Mouse (Mus musculus) CD4-positive helper T cell, adult 2 months (primary cell): ENCODE measurements around the gene Snx33.
"Not testable (repeated sequence)": the region's sequence is repeated elsewhere in the genome, so short reads cannot be mapped to it uniquely, and the experiment has no call there.

Experiments
- DNase-seq: peaks from one replicate; pipeline ENCODE4 v3.0.0-alpha.2; 2012; ENCODE audit warnings: low read depth, missing footprints, low spot score

Snx33 gene

GRCm38 (mm10) chr9:56926025-56926360, 2.2 kb downstream of the Snx33 start:
- no peak for DNase-seq

- DNase-seq: no peak
These were observed 2.7 kb downstream of the Snx33 start for GRCm38 (mm10) chr9:56925291-56926024.

GRCm38 (mm10) chr9:56924651-56925027, 3.5 kb downstream of the Snx33 start:
- no peak for DNase-seq

GRCm38 (mm10) chr9:56923841-56924650, 4.1 kb downstream of the Snx33 start:
- no peak for DNase-seq

- DNase-seq: no peak
These were observed 5.4 kb downstream of the Snx33 start for GRCm38 (mm10) chr9:56922746-56923145.

GRCm38 (mm10) chr9:56918466-56918865, 9.7 kb downstream of the Snx33 start:
- no peak for DNase-seq

- no peak for DNase-seq
These were observed 11.0 kb downstream of the Snx33 start for GRCm38 (mm10) chr9:56917131-56917530.

- DNase-seq: no peak
These were observed 12.3 kb downstream of the Snx33 start for GRCm38 (mm10) chr9:56915695-56916410.

- DNase-seq: no peak
These were observed 13.1 kb downstream of the Snx33 start for GRCm38 (mm10) chr9:56915116-56915515.

- DNase-seq: no peak
These were observed 14.2 kb downstream of the Snx33 start for GRCm38 (mm10) chr9:56913991-56914390.

- no peak for DNase-seq
These were observed 17.2 kb downstream of the Snx33 start for GRCm38 (mm10) chr9:56911017-56911416.

GRCm38 (mm10) chr9:56909991-56910390, 18.2 kb downstream of the Snx33 start:
- DNase-seq: not testable (repeated sequence)

- no peak for DNase-seq
These were observed 20.6 kb downstream of the Snx33 start for GRCm38 (mm10) chr9:56907549-56907948.

- DNase-seq: no peak
These were observed 24.5 kb downstream of the Snx33 start for GRCm38 (mm10) chr9:56903662-56904061.

GRCm38 (mm10) chr9:56901187-56901586, 27.0 kb downstream of the Snx33 start:
- no peak for DNase-seq

- no peak for DNase-seq
These were observed 27.6 kb downstream of the Snx33 start for GRCm38 (mm10) chr9:56900571-56900970.

GRCm38 (mm10) chr9:56900060-56900459, 28.1 kb downstream of the Snx33 start:
- DNase-seq: no peak

GRCm38 (mm10) chr9:56899409-56899808, 28.8 kb downstream of the Snx33 start:
- DNase-seq: no peak

GRCm38 (mm10) chr9:56896779-56897178, 31.4 kb downstream of the Snx33 start:
- no peak for DNase-seq

GRCm38 (mm10) chr9:56894006-56894405, 34.2 kb downstream of the Snx33 start:
- no peak for DNase-seq

- no peak for DNase-seq
These were observed 34.9 kb downstream of the Snx33 start for GRCm38 (mm10) chr9:56893313-56893712.

- DNase-seq: no peak
These were observed 36.1 kb downstream of the Snx33 start for GRCm38 (mm10) chr9:56892111-56892510.
